Mouse (Mus musculus) 3134 (cell line): ENCODE results near the gene Cdc42.

Experiments
- DNase-seq: peaks from one replicate; pipeline ENCODE4 v3.0.0-alpha.2; 2011; ENCODE audit warnings: low spot score; ENCODE audit not compliant: insufficient read length; ENCODE audit errors: extremely low read depth

Gene Cdc42

GRCm38 (mm10) chr4:137316027-137316770 is 41.3 kb downstream of the Cdc42 start:
- DNase-seq = no peak

GRCm38 (mm10) chr4:137315061-137315460 is 42.5 kb downstream of the Cdc42 start:
- DNase-seq = no peak

DNA sequence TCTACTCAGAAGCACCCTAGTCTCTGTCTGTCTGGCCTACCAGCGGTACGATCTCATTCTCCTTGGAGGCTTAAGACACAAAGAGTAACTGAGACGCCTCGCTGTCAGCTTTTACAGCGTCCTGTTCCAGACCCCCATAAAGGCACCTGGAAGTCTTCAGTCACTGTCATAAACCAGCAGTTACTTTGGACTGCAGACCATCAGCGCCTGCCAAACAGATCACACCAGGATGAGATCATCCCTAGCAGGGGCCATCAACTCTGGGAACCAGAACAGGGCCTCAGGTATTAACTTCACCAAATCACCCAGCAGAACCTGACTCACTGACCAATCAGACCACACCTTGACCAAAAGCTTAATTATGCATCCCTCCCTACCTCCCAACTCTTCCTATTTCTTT is 43.0 kb downstream of the Cdc42 start:
- DNase-seq = no peak

- DNase-seq = no peak
These were observed 44.0 kb downstream of the Cdc42 start for GRCm38 (mm10) chr4:137313511-137313910.

DNA sequence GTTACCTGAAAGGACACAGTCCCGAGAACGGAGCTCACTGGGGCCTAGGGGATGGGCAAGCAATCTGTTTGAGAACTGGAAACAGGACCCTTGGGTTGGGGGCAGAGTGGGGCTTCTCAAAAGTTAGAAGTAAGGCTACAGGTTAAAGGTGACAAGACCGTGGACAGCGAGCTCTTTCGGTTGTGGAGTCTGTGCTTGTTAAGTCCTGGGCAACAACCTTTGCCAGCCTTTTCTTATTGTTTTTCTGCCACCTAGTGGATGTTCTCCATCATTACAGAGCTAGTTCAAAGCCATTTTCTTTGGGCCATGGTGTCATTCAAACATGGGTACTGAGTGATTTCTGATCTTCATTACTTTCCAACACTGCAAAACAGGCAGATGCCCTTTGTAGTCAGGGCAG is 49.1 kb downstream of the Cdc42 start:
- no peak for DNase-seq

- DNase-seq = no peak
These were observed 50.4 kb downstream of the Cdc42 start for GRCm38 (mm10) chr4:137306991-137307706.

DNA sequence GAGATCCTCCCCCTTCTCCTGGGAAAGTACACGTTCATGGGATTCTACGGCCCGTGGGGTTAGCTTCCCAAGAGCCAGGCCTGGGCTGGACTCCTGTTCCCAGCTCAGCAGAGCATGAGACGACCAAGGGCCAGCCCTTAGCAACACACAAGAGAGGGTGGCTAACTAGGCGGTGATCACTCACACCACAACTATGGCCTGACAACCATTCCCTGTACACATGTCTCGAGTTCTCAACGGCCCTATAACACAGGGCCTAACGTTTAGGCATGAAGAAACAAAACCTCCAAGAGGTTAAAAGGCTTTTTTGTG is 51.0 kb downstream of the Cdc42 start:
- no peak for DNase-seq

DNA sequence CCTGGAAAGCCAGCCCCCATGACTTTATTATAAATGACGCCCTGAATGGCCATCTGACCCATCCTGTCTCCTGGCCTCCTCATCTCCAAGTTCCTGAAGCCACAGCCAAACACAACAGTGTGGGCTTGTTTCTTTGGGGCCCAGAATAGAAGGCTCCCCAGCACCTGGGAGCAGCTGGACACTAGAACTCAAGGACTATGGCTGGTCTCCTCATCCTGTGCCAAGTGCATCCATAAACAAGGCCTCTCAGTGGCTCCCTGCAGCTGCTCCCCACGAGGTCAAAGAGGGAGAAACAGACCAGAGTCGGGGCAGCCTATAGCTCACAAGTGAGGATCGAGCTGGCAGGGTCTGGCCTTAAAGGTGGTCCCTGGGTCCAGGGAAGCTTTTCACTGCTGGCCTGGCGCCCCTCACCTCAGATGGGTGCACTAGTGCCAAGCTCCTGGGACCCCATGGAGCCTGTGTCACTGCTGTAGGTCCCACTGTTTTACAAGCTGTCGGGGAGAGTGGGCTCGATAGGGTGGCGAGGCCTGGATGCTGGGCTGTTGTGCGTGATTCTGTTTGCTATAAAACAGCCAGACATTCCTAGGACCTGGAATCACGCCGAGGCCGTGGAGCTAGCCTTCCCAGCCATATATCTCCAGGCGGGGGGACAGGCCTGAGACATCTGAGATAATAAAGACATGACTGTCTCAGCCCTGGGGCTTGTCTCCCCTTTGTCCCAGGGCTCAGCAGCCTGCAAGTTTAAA is 51.5 kb downstream of the Cdc42 start:
- DNase-seq = no peak

- DNase-seq = no peak
These were observed 52.5 kb downstream of the Cdc42 start for GRCm38 (mm10) chr4:137305066-137305465.

- DNase-seq = no peak
These were observed 53.4 kb downstream of the Cdc42 start for GRCm38 (mm10) chr4:137304106-137304505.

- DNase-seq = no peak
These were observed 55.9 kb downstream of the Cdc42 start for GRCm38 (mm10) chr4:137301635-137302034.

- no peak for DNase-seq
These were observed 57.3 kb downstream of the Cdc42 start for GRCm38 (mm10) chr4:137300227-137300626.

GRCm38 (mm10) chr4:137298406-137298805 is 59.1 kb downstream of the Cdc42 start:
- peak; percentile 50 for DNase-seq

DNA sequence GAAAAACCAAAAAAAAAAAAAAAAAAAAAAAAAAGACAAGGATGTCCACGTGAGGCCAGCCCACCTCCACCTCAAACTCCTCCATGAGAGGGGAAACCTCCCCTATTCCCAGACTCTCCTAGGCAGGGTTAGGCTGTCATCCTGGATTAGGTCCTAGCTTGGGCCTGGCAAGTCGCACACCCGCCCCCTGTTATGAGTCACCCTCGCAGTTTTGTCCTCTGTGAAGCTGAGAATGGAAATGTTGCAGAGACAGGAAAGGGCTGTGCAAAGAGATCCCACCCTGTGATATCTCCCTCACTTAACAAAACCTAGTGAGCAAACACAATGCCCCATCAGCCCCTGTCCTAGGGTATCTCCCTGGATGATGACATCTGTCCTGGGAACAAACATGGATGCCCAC is 59.9 kb downstream of the Cdc42 start:
- no peak for DNase-seq

GRCm38 (mm10) chr4:137294951-137295350 is 62.6 kb downstream of the Cdc42 start:
- DNase-seq = no peak

DNA sequence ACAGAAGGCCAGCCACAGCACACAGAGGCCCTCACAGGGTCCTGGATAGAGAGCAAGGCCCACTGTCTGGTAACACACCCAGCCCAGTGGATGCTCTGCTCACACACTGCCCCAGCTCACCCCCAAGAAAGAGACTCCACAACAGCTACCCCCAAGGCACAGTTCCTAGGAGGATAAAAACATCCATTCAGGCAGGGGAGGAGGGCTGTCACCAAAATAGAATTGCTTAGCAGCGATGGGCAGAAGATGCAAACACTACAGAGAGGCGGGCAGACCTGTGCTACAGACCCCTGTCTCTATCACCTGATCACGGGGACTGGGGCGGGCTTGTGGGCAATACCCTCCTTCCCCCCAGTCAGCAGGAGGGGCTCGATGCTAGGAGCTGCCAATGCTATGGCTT is 63.0 kb downstream of the Cdc42 start:
- no peak for DNase-seq

GRCm38 (mm10) chr4:137294032-137294431 is 63.5 kb downstream of the Cdc42 start:
- no peak for DNase-seq

- no peak for DNase-seq
These were observed 64.9 kb downstream of the Cdc42 start for GRCm38 (mm10) chr4:137292625-137293024.

DNA sequence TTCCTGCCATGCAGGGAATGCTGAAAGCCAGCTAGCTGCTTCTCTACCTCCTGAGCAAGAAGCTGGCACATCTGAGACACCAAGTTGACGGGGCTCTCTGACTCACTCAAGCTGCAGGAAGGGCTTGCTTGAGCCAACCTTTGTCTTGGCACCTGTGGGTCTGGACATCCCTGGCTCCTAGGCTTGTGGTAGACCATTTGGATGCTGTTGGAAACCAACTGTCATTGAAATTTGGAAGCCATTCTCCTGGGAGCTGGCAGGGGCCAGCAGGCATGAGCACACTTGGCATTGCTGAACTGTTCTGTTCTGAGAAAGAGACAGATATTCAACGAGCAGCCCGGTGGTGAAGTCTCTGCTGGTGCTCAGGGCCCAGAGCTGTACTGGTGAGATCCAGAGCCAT is 67.3 kb downstream of the Cdc42 start:
- no peak for DNase-seq

- no peak for DNase-seq
These were observed 67.8 kb downstream of the Cdc42 start for GRCm38 (mm10) chr4:137289701-137290100.

- DNase-seq = peak; percentile 55
These were observed 69.7 kb downstream of the Cdc42 start for GRCm38 (mm10) chr4:137287818-137288217.

DNA sequence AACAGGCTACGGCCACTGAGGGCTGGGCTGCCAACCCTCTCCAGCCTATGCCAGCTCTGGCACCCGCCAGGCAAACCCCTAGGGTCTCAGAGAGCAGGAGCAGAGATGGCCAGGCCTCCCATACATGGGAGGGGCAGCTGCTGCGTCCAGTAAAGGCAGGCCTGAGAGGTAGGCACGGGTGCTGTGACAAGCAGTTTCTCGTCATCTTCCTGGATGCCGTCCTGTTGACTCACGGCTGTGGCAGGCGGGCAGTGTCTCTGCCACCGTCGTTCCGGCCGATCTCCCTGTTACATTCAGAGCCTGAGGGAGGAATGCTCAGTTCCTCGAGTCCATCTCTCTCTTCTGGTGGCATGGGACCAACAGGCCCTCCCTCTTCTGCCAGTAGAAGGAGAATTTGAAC is 70.3 kb downstream of the Cdc42 start:
- peak; percentile 91 for DNase-seq
